Mouse (Mus musculus) midbrain, embryonic 15.5 days (tissue): ENCODE data around the gene Rps6kl1. TPM values are rescaled to one million over a fixed set of nuclear protein-coding genes. Genes with fewer than 3 reads are reported as not detected.

Source experiments
- ATAC-seq: fragments of 200-750 bp; cut with Nextera tagmentation; replicated peaks from 2 replicates; pipeline ENCODE4 v1.8.0; 2017; ENCODE audit warnings: moderate TSS enrichment
- H3K27ac ChIP-seq: fragments of 300-500 bp; sonication (generic); 2 replicates; pipeline ENCODE4 v1.5.1; 2015; ENCODE audit warnings: mild to moderate bottlenecking, inconsistent platforms
- H3K27me3 ChIP-seq: fragments of 300-500 bp; sonication (generic); replicated peaks from 2 replicates; pipeline ENCODE4 v1.6.1; 2015; ENCODE audit warnings: inconsistent platforms
- H3K36me3 ChIP-seq: fragments of 300-500 bp; sonication (generic); replicated peaks from 2 replicates; pipeline ENCODE4 v1.6.1; 2015; ENCODE audit warnings: inconsistent platforms
- H3K4me1 ChIP-seq: fragments of 300-500 bp; sonication (generic); 2 replicates; pipeline ENCODE4 v1.6.1; 2015; ENCODE audit warnings: inconsistent platforms
- H3K4me2 ChIP-seq: fragments of 300-500 bp; sonication (generic); 2 replicates; pipeline ENCODE4 v1.6.1; 2015; ENCODE audit warnings: inconsistent platforms, mild to moderate bottlenecking, moderate library complexity
- H3K4me3 ChIP-seq: fragments of 300-500 bp; sonication (generic); 2 replicates; pipeline ENCODE4 v1.5.1; 2015; ENCODE audit warnings: mild to moderate bottlenecking, inconsistent platforms
- H3K9ac ChIP-seq: fragments of 300-500 bp; sonication (generic); 2 replicates; pipeline ENCODE4 v1.6.1; 2015; ENCODE audit warnings: mild to moderate bottlenecking, inconsistent platforms
- H3K9me3 ChIP-seq: fragments of 300-500 bp; sonication (generic); 2 replicates; pipeline ENCODE4 v1.6.1; 2016; ENCODE audit warnings: inconsistent platforms
- WGBS: fragments of 180-500 bp; shearing (Covaris S2); methylation state at CpG from one replicate; pipeline ENCODE4 v1.1.7; 2015; ENCODE audit warnings: mixed read lengths; 5-methylcytosine and 5-hydroxymethylcytosine counted together
- polyA plus RNA-seq: library from polyadenylated mRNA; unstranded; fragments of >200 nt; fragmentation: Nextera tagmentation; extraction: Ambion mirVana; gene quantifications from 2 replicates; pipeline ENCODE4 v1.2.1, GENCODE M21; 2015

Gene Rps6kl1
- polyA plus RNA-seq, 1 experiment from 2014 or later, result 38.2 TPM

DNA sequence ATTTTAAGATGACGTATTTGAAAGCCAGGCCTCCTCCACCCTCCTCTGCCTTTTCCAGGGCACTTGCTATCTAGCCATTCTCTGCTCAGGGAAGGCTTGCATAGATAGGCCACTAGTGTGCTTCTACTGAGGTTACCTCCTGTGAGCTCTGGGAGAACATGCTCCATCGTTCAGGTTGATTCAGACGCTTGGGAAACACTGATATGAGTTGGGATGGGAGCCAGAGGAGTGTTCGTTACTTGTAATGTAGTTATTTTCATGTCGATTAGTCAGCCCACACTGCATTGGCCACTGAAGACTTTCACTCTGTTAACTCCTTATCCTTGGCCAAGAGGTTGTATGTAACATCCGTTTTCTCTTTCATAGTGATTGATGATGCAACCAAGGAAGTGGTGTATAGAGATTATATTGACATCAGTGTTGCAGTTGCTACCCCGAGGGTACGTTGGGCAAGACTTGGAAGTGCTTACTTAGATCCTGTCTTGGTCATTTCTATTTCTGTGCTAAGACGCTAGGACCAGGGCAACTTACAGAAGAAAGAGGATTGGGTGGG lies 21.6 kb downstream of the Rps6kl1 start:
- no peaks in the 10 kb centered on the region for H3K27me3 ChIP-seq
- H3K9me3 ChIP-seq, result no peaks in the 10 kb centered on the region
- no peak for ATAC-seq
- no peak overlapping the region for H3K27ac ChIP-seq
- no peaks in the 10 kb centered on the region for H3K4me1 ChIP-seq
- no peak overlapping the region for H3K9ac ChIP-seq
- H3K36me3 ChIP-seq, result peaks cover 61% of the 10 kb centered on the region
- 97% methylated on average over 9 of the region's 9 CpGs for WGBS
- no peak overlapping the region for H3K4me3 ChIP-seq
- H3K4me2 ChIP-seq, result no peak overlapping the region

DNA sequence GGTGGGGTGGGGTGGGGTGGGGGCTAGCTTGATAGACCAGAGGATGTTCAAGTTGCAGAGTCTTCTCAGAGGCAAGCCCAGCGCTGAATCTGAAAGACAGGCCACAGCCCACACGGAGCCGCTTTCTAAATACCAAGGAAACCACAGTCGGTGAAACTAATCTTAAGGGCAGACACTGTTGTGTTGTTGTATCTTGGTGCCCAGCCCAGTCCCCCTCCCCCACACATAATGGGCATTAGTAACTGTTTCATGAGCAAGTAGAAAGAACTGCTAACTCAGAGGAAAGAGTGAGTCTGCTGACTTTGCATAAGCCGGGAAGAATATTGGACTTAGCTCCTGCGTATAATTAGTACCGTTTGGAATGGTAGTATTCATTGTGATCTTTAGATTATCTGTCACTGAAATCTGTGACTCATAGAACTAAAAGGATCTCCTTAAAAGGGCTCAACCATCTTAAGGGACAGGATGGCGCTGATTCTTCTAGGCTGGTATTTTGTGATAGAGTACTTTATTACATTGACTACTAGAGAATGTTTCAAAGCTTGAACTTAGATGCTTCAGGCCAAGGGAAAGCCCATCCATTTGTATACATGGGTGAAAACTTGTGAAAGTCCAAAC lies 24.0 kb downstream of the Rps6kl1 start:
- H3K9me3 ChIP-seq, result no peaks in the 10 kb centered on the region
- 86% methylated on average over 8 of the region's 8 CpGs for WGBS
- ATAC-seq, result no peak
- no peak overlapping the region for H3K27ac ChIP-seq
- H3K4me1 ChIP-seq, result no peaks in the 10 kb centered on the region
- no peak overlapping the region for H3K4me2 ChIP-seq
- H3K9ac ChIP-seq, result no peak overlapping the region
- H3K27me3 ChIP-seq, result no peaks in the 10 kb centered on the region
- no peak overlapping the region for H3K4me3 ChIP-seq
- peaks cover 61% of the 10 kb centered on the region for H3K36me3 ChIP-seq

DNA sequence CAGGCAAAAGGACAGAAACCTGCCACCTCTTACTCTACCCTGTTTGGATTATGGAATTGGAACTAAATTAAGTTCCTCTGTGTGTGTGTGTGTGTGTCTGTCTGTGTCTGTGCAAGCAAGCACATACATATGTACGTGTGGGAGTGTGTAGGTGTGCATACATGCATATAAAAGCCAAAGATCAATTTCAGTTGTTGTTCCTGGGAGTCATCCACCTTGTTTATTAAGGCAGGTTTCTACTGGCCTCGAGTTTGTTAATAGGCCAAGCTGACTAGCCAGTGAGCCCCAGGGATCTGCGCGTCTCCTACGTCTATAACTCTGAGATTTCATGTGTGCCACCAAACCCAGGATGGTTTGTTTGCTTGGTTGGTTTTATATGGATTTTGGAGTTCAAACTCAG lies 26.3 kb downstream of the Rps6kl1 start:
- Histone ChIP-seq H3K4me2 (no peak overlapping the region), H3K36me3 (peaks cover 51% of the 10 kb centered on the region)
- ATAC-seq, result no peak

DNA sequence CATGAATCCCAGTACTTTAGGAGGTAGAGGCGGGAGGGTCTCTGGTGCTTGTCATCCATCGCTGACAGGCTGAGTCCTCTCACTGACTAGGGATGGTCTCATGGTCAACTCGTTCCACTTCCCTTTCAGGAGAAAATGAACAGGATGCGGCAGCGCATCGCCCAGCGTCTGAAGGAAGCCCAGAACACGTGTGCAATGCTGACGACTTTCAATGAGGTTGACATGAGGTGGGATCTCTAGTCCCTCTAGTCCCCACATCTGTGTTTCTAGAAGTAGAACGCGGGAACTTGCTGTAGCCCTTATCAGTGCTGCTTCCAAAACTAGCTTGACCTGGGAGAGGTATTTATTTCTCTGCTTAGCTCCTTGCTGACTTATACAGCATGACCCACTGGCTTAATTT lies 27.4 kb downstream of the Rps6kl1 start:
- WGBS, result 96% methylated on average over 11 of the region's 11 CpGs
- peaks cover 53% of the 10 kb centered on the region for H3K36me3 ChIP-seq
- no peaks in the 10 kb centered on the region for H3K9me3 ChIP-seq
- H3K4me1 ChIP-seq, result no peaks in the 10 kb centered on the region
- no peak for ATAC-seq
- no peak overlapping the region for H3K27ac ChIP-seq
- no peak overlapping the region for H3K9ac ChIP-seq
- H3K4me2 ChIP-seq, result no peak overlapping the region
- H3K4me3 ChIP-seq, result no peak overlapping the region
- no peaks in the 10 kb centered on the region for H3K27me3 ChIP-seq

More for the DNA sequence above, 26.3 kb downstream of the Rps6kl1 start:
- H3K27me3 ChIP-seq, result no peaks in the 10 kb centered on the region
- no peak overlapping the region for H3K27ac ChIP-seq
- WGBS, result 94% methylated on average over 5 of the region's 5 CpGs
- no peak overlapping the region for H3K9ac ChIP-seq
- no peaks in the 10 kb centered on the region for H3K9me3 ChIP-seq
- H3K4me1 ChIP-seq, result no peaks in the 10 kb centered on the region
- no peak overlapping the region for H3K4me3 ChIP-seq

DNA sequence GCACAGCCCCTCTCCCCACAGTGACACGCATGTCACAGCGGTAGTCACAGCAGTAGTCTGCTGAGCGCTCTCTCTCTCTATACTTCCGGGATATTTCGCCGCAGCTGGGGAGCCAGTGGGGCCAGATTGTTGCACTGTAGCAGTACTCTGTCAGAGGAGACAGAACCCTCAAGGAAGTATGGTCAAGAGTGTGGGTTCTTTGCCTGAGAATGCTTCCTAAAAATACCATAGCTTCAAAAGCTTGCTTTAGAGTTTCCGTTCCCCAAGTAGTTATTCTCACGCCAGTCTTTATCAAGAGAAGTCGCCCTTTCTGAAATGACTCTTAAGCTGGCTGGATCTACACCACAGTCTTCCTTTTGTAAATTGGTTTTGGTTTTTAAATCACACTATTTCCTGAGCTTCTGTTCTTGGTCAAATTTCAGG lies 27.9 kb downstream of the Rps6kl1 start:
- WGBS, result 96% methylated on average over 9 of the region's 9 CpGs
- Histone ChIP-seq H3K9me3 (no peaks in the 10 kb centered on the region), H3K9ac (no peak overlapping the region), H3K27me3 (no peaks in the 10 kb centered on the region), H3K4me3 (no peak overlapping the region), H3K27ac (no peak overlapping the region), H3K4me2 (no peak overlapping the region), H3K4me1 (no peaks in the 10 kb centered on the region), H3K36me3 (peaks cover 51% of the 10 kb centered on the region)
- no peak for ATAC-seq

DNA sequence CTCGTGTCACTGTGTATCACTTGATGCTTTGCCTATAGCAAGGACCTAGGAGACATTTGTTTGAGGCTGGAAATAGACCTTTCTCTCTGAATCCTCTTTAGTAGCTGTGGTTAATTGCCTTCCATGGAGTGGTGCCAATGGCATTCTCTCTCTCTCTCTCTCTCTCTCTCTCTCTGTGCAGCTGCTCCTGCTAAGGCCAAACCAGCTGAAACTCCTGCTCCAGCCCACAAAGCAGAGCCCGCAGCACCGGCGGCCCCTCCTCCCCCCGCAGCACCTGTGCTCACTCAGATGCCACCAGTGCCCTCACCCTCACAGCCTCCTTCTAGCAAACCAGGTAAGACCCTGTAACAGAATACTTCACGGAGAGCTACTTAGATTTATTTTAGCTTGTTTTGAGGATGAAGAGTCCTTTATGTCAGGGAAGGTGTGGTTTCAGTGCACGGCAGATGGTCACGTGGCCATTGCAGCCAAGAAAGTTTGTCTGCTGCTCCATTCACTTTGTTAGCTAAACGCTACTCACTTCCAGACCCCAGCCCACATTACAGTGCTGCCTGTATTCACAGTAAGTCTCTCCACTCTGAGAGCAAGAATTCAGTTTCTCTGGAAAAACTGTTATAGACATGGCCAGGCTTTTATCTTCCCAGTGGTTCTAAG lies 29.1 kb downstream of the Rps6kl1 start:
- no peak overlapping the region for H3K4me3 ChIP-seq
- no peaks in the 10 kb centered on the region for H3K9me3 ChIP-seq
- ATAC-seq, result no peak
- H3K4me1 ChIP-seq, result no peaks in the 10 kb centered on the region
- no peak overlapping the region for H3K4me2 ChIP-seq
- H3K27me3 ChIP-seq, result no peaks in the 10 kb centered on the region
- peaks cover 45% of the 10 kb centered on the region for H3K36me3 ChIP-seq
- H3K9ac ChIP-seq, result no peak overlapping the region
- WGBS, result 86% methylated on average over 9 of the region's 9 CpGs
- H3K27ac ChIP-seq, result no peak overlapping the region

DNA sequence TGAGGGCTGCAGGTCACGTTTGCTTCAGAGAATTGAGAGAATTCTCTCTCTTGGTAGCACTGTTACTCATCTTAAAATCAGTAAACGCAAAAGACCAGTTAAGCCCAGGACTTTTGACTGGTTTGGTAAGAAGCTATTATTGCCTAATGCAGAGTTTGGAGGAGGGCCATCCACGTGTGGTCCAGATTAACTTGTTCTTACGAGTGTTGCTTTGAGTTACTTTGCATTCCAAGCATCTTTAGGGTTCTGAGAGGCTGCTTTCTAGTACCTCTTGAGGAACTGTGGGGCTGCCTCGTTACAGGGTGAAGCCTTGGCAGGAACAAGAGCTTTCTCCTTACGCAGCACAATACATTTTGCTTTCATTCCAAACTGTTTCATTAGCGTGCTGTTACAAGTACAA lies 35.4 kb downstream of the Rps6kl1 start:
- no peak for ATAC-seq
- Histone ChIP-seq H3K9me3 (no peaks in the 10 kb centered on the region), H3K27me3 (no peaks in the 10 kb centered on the region), H3K9ac (no peak overlapping the region), H3K4me2 (no peak overlapping the region), H3K4me1 (peaks cover 23% of the 10 kb centered on the region), H3K36me3 (peaks cover 20% of the 10 kb centered on the region), H3K4me3 (no peak overlapping the region), H3K27ac (no peak overlapping the region)
- WGBS, result 76% methylated on average over 7 of the region's 7 CpGs

DNA sequence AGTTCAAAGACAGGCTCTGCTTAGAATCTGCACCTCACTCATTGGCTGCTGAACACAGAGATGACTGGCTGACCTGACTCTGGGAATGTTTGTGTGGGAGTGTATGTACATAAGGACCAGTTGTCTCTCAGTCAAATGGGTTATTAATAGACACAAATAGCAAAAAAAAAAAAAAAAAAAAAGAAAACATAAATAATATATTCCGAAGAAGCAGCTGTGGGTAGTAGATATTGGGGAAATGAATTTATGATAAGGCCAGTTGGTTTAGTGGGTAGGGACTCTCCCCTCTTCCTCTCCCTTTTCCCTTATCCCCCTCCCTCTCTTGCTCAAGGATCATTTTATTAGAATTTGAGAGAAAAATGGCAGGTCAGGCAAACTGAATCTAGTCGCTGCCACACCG lies 37.1 kb downstream of the Rps6kl1 start:
- no peak for ATAC-seq
- Histone ChIP-seq H3K9ac (no peak overlapping the region), H3K4me3 (no peak overlapping the region), H3K9me3 (no peaks in the 10 kb centered on the region), H3K4me2 (no peak overlapping the region), H3K36me3 (peaks cover 8% of the 10 kb centered on the region; the same call in 1 of the 2 replicates), H3K4me1 (peaks cover 31% of the 10 kb centered on the region), H3K27me3 (no peaks in the 10 kb centered on the region), H3K27ac (no peak overlapping the region)
- 91% methylated on average over 3 of the region's 3 CpGs for WGBS

DNA sequence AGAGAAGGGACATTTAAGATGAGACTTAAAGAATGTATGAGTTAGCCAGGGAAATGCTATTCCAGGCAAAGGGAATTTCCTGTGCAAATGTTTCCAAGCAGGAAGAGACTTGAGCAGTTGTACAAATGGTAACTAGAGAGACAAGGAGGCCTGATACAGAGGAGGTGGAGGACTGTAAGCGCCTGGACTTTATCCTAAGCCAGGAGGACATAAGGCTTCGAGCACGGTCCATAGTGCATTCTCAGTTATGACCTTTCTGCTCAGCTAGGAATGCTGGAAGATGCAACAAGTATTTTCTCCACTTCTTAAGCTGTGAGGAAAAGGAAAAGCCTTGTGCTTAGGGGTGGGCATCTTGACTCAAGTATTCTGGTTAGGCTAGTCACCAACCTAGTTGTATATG lies 37.7 kb downstream of the Rps6kl1 start:
- WGBS, result 92% methylated on average over 3 of the region's 3 CpGs

DNA sequence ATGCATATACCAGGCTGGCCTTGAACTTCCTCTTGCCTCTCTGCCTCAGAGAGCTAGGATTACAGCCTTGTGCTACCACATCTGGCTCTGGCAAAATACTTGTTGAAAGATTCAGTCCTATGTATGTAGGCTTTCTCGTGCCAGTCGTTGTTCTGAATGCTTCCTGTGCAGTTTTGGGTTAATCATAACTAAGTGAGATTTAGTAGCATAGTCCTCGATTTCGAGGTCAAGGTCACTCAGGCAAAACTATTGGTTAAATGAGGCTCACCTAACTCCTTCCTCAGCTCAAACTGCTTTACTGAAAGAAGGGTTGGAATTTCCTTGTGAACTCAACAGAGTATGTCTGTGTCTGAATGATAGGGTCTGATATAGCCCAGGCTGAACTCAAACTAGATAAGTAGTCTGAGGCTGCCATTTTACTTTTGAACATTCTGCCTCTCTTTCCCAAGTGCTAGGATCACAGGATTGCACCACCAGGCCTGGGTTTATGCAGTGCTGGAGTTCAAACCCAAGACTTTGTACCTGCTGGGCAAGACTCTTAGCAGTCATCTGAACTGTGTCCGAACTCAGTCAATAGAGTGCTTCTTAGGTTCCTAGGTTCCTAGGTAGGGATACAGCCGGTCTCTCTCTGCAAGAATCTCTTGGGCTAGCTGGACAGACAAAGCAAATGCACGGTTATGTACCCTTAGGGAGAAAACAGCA lies 38.4 kb downstream of the Rps6kl1 start:
- Histone ChIP-seq H3K27me3 (no peaks in the 10 kb centered on the region), H3K36me3 (0 out of 2 replicates have a peak, but pooled peaks cover 3% of the 10 kb centered on the region), H3K4me3 (no peak overlapping the region), H3K9ac (no peak overlapping the region), H3K27ac (no peak overlapping the region), H3K4me2 (no peak overlapping the region; the same call in 1 of the 2 replicates), H3K4me1 (peaks cover 31% of the 10 kb centered on the region), H3K9me3 (no peaks in the 10 kb centered on the region)
- ATAC-seq, result no peak
- WGBS, result 92% methylated on average over 7 of the region's 7 CpGs

More for the DNA sequence above, 37.7 kb downstream of the Rps6kl1 start:
- Histone ChIP-seq H3K27ac (no peak overlapping the region), H3K36me3 (0 out of 2 replicates have a peak, but pooled peaks cover 3% of the 10 kb centered on the region), H3K4me2 (no peak overlapping the region), H3K27me3 (no peaks in the 10 kb centered on the region), H3K9me3 (no peaks in the 10 kb centered on the region), H3K9ac (no peak overlapping the region), H3K4me3 (no peak overlapping the region), H3K4me1 (peaks cover 31% of the 10 kb centered on the region)
- no peak for ATAC-seq

DNA sequence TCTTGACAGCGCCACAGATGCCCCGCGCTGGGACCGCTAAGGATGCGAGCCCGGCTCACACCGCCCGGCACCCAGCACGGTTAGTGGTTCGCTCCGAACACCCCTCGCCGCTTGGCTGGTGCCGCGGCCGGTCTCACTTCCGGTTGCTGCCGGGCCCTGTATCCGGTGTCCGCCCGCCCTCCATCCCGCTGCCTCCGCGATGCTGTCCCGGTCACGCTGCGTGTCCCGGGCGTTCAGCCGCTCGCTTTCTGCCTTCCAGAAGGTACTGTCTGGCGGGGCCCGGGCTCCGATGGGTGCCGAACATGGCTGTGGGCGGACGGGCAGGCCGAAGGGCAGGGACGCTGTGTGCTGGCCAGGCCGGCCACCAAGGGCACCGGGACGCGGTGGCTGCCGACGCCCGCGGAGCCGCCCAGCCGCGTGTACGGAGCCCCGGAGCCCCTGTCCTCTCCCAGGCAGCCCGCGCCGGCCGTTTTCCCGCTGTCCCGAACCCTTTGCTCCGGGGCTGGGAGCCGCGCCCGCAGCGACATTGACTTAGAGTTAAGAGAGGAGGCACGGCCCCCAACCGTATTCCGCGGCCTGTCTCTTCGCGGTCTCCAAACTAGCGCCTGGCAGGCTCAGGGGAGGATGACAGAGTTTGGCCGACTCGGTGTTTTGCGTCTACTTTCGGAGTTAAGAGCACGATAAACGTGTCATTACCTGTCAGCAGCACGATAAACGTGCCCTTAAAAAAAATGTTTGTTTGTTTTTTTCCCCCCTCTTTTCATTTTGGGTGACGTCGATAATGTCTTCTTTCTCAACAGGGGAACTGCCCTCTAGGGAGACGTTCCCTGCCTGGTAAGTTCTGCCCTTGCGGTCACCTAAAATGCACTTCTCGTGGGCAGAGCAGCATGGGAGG lies 40.1 kb downstream of the Rps6kl1 start, which contains the start of the genes Prox2 and Dlst:
Gene Prox2, minus strand, starts transcription at position 62 of the 895 bp plus-strand sequence.
Gene Dlst, plus strand, starts transcription at position 136 of the 895 bp plus-strand sequence.
- peak within 1 kb of the TSS; percentile 67 for H3K4me2 ChIP-seq
- H3K36me3 ChIP-seq, result no peaks in the 10 kb centered on the region
- peak within 1 kb of the TSS; percentile 83 for H3K4me3 ChIP-seq
- H3K27ac ChIP-seq, result peak within 1 kb of the TSS; percentile 87
- peak; percentile 98 for ATAC-seq
- H3K9ac ChIP-seq, result peak within 1 kb of the TSS; percentile 96
- H3K4me1 ChIP-seq, result peaks cover 34% of the 10 kb centered on the region
- no peaks in the 10 kb centered on the region for H3K27me3 ChIP-seq
- H3K9me3 ChIP-seq, result no peaks in the 10 kb centered on the region
- WGBS, result under 1% methylated on average over 83 of the region's 83 CpGs
